Mouse (Mus musculus) right cerebral cortex, postnatal 10 days (tissue): Measurements from ENCODE around the gene Cyp4f39.
"Not testable (repeated sequence)": the region's sequence is repeated elsewhere in the genome, so short reads cannot be mapped to it uniquely, and the experiment has no call there.

ENCODE experiments used
- DNase-seq, 2 experiments: peaks; one replicate each; pipeline ENCODE4 v3.0.0; 2021; ENCODE audit warnings: low spot score in 2 of 2

The Cyp4f39 gene

GRCm38 (mm10) chr17:32474954-32475560 lies 22.5 kb downstream of the Cyp4f39 start:
- DNase-seq: no peak

GRCm38 (mm10) chr17:32477204-32477603 lies 24.7 kb downstream of the Cyp4f39 start:
- no peak for DNase-seq

GRCm38 (mm10) chr17:32478727-32479126 lies 26.2 kb downstream of the Cyp4f39 start:
- no peak for DNase-seq

GRCm38 (mm10) chr17:32479554-32480506 lies 27.3 kb downstream of the Cyp4f39 start:
- DNase-seq: no peak

- DNase-seq: no peak
Measured at GRCm38 (mm10) chr17:32481766-32482165, 29.2 kb downstream of the Cyp4f39 start.

GRCm38 (mm10) chr17:32483200-32483599 lies 30.7 kb downstream of the Cyp4f39 start:
- peak; percentile 63 to 77 for DNase-seq

GRCm38 (mm10) chr17:32492349-32492980 lies 39.9 kb downstream of the Cyp4f39 start:
- DNase-seq: peak in 1 of 2 experiments; percentile 28

- peak; percentile 74 to 82 for DNase-seq
Measured at GRCm38 (mm10) chr17:32494601-32495000, 42.1 kb downstream of the Cyp4f39 start.

GRCm38 (mm10) chr17:32500511-32500910 lies 48.0 kb downstream of the Cyp4f39 start:
- not testable (repeated sequence) for DNase-seq

GRCm38 (mm10) chr17:32501051-32501450 lies 48.5 kb downstream of the Cyp4f39 start:
- no peak for DNase-seq

GRCm38 (mm10) chr17:32503111-32503510 lies 50.6 kb downstream of the Cyp4f39 start:
- no peak for DNase-seq

GRCm38 (mm10) chr17:32505851-32506728 lies 53.6 kb downstream of the Cyp4f39 start, which contains the start of gene Cyp4f17:
Gene Cyp4f17, plus strand, starts transcription at chr17:32506050.
- peak; percentile 27 to 40 for DNase-seq

- DNase-seq: no peak
Measured at GRCm38 (mm10) chr17:32506729-32507245, 54.3 kb downstream of the Cyp4f39 start.

- DNase-seq: no peak
Measured at GRCm38 (mm10) chr17:32516126-32516525, 63.6 kb downstream of the Cyp4f39 start.

- no peak for DNase-seq
Measured at GRCm38 (mm10) chr17:32521981-32522380, 69.5 kb downstream of the Cyp4f39 start.

- no peak for DNase-seq
Measured at GRCm38 (mm10) chr17:32522386-32522785, 69.9 kb downstream of the Cyp4f39 start.

- no peak for DNase-seq
Measured at GRCm38 (mm10) chr17:32522816-32523215, 70.3 kb downstream of the Cyp4f39 start.

GRCm38 (mm10) chr17:32523895-32524294 lies 71.4 kb downstream of the Cyp4f39 start:
- DNase-seq: no peak

GRCm38 (mm10) chr17:32526341-32526740 lies 73.8 kb downstream of the Cyp4f39 start:
- DNase-seq: not testable (repeated sequence)

GRCm38 (mm10) chr17:32527748-32528147 lies 75.2 kb downstream of the Cyp4f39 start:
- no peak for DNase-seq
